Mouse (Mus musculus): Measurements from ENCODE around the gene Cd72.
"Not testable (repeated sequence)": the region's sequence is repeated elsewhere in the genome, so short reads cannot be mapped to it uniquely, and the experiment has no call there.

The Cd72 gene

DNA sequence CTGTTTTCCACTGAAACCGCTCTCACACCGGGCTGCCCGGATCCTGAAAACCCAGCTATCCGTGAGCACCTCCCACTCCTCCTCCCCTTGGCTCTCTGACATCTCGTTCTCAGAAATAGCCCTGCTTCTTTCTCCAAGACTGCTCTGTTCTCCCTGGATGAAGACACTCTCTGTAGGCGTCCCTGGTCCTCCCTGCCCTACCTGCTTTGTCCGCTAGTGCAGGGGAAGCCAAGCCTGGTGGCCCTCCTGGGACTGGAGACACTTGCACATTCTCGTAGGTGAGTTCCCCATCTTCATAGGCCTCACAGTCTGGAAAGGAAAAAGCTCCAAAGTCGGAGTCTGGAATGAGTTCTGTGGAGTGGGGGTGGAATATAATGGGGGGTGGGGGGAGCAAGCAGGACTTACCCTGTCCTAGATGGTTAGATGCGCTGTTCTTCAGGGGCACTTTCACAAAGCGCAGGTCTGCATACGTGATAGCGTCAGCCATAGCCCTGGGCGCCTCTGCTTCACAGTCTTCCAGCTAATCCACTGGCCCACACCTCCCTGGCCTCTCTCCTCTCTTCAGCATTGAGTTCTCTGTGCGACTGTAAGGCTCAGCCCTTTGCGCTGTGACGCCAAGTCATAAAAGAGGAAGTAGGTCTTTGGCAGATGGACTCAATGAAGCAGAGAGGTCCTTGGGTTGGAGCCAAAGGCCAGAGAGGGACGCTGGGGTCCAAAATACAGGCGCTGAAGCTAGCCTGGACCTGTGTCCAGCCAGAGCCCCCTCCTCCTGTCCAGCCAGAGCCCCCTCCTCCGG is at the start of gene Cd72:
TSS of gene Cd72 (minus strand) at position 588 of the 796 bp plus-strand sequence.
- peak; percentile 78 to 81 for DNase-seq (ENCODE audit: low spot score in 2 of 2)

DNA sequence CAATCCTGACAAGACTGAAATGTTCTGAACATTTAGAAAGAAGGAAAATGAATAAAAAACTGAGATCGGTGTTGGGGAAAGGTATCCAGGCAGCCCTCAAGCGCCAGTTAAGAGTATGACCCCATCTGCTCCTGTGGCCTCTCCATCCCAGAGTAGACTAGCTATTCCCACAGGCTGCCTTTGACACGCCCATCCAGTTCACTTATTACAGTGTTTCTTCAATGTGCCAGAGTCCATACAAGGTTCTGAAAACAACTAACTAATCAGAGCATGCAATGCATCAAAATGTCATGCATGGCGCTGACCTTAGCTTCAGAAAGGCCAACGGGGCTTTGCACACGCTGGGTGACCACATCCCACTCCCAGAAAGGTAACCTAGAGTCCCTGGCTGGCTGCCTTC is 49.1 kb upstream of the Cd72 start:
- no peak for DNase-seq (ENCODE audit: low spot score in 2 of 2)

DNA sequence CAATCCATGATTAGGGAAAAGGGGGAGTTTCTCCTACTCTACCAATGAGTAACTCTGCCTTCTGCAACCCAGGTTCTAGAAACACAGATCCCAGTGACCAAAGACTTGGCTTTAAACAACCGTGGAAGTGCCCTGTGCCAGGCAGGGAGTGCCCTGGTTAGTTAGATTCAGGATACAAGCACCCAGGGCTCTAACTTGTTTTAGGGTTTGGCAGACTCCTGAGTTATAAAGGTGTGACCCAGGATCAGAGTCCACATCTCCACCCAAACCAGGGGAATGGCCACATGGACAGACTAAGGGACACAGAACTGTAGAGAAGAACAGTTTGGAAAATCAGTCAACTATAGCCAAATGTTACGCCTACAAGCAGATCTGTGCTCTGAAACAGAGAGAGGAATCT is 48.6 kb upstream of the Cd72 start:
- DNase-seq (ENCODE audit: low spot score in 2 of 2): no peak

GRCm38 (mm10) chr4:43499407-43500333 is 45.2 kb upstream of the Cd72 start, which contains the start of gene Arhgef39:
Gene Arhgef39, minus strand, starts transcription at chr4:43499695.
- peak; percentile 72 to 78 for DNase-seq (ENCODE audit: low spot score in 2 of 2)

DNA sequence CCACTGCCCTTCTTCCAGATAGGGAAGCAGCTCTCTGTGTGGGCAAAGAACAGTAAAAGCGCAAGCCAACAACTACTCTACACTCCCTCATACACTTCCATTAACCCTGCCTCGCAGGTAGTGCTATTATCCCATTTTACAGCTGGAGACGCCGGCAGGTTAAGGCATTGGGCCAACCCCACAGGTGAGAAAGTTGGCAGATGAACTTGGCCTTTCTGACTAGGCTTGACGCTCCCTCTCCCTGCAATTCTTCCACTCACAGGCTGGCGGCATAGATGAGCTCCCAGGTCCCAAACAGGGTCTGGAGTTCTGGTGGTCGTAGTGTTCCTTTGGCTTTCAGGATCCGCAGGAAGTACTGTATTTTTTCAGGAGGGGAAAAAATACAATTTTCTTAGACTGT is 44.6 kb upstream of the Cd72 start:
- DNase-seq (ENCODE audit: low spot score in 2 of 2): no peak

DNA sequence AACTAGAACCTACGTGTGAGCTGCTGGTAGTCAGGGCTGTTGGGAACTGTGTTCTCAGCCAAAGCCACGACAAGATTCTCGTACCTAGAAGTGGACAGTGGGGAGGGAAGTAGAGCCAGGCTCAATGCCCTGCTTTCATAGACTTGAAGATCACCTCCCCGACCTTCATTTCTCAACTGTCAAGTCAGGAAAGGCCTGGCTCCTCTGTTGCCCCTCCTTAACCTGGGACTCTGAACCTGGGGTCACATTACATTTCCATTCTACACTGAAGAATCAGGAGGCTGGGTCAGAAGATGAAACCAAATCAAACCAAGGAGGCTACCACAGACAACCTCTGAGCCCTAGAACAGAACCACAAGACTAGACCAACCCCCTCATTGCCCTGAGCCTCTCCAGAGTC is 43.5 kb upstream of the Cd72 start:
- no peak for DNase-seq (ENCODE audit: low spot score in 2 of 2)

DNA sequence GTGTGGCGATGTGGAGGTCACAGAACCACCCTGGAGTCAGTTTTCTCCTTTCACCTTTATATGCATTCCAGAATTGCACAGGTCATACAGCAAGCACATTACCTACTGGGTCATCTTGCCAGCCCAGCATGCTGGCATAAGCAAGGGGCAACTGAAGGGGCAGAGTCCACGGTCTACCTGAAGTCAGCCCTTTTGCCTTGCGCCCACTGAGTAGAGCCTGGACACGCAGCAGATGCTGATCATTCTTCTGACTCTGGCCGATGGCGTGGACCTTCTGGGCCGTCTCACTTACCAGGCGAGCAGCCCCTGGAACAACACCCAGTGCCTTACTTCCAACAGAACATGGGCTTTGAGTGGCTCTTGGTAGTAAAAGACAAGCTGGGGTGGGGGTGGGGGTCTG is 43.0 kb upstream of the Cd72 start:
- no peak for DNase-seq (ENCODE audit: low spot score in 2 of 2)

DNA sequence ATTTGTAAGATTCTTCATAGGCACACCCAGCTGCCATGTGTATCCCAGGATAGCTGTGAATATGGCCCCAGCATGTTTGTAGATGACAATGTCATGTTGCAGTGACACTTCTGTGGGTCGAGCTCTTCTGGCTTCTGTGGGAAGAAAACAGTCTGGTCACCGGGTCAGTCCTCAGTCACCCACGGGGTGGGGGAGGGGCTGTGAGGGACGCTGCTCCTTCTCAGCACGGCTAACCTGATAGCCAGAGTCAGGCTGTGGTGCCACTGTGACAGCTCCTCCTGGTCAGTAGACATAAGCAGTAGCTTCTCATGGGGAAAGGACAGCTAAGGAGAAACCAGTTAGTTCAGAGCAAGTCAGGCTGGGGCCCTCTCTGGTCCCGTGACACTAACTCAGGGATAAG is 42.2 kb upstream of the Cd72 start:
- DNase-seq (ENCODE audit: low spot score in 2 of 2): no peak

DNA sequence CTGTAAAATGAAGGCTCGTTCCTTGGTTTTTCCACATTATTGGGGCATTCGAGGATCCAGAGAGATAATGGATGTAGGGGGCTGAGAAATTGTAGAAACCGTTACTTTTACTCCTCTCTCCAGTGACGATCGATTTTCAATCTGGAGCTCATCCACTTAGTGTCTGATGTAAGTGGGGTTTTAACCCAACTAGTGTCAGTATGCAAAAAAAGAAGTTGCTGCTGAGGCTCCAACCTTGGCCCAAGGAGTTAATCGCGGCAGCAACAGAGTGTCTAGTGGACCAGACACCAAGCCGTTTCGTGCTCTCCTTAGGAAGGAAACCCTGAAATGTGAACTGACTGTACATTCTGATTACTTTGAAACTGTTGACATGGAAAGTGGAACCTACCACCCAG is 39.4 kb upstream of the Cd72 start:
- DNase-seq (ENCODE audit: low spot score in 2 of 2): no peak

- peak; percentile 94 to 96 for DNase-seq (ENCODE audit: low spot score in 2 of 2)
Observed at GRCm38 (mm10) chr4:43493186-43493845, 38.9 kb upstream of the Cd72 start.

- peak; percentile 95 to 96 for DNase-seq (ENCODE audit: low spot score in 2 of 2)
Observed at GRCm38 (mm10) chr4:43492821-43493185, 38.4 kb upstream of the Cd72 start, which contains the start of gene Ccdc107. Gene Ccdc107, plus strand, starts transcription at chr4:43492900.

DNA sequence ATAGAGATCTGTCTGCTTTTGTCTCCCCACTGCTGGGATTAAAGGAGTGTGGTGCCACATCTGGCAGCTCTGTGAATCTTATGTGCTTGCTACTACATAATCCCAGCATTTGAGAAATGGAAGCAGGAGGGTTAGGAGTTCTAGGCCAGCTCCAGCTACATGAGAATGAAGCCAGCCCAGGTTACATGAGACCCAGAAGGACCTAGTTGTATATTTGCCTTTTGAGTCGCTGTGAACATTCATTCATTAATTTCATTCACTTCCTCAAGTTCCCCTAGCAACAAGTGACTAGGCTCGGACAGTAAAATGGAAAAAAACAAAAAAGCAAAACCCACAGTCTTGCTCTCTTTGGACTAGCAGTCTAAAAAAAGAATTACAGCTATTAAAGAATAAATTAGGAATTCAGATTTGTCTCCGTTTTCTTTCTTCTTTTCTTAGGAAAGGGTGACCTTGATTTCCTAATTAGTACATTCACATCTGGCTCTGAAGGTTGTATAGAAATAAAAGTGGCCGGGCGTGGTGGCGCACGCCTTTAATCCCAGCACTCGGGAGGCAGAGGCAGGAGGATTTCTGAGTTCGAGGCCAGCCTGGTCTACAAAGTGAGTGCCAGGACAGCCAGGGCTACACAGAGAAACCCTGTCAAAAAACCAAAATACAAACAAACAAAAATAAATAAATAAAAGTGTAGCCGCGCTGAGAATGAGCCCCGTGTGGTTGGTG is 37.8 kb upstream of the Cd72 start:
- DNase-seq (ENCODE audit: low spot score in 2 of 2): no peak

DNA sequence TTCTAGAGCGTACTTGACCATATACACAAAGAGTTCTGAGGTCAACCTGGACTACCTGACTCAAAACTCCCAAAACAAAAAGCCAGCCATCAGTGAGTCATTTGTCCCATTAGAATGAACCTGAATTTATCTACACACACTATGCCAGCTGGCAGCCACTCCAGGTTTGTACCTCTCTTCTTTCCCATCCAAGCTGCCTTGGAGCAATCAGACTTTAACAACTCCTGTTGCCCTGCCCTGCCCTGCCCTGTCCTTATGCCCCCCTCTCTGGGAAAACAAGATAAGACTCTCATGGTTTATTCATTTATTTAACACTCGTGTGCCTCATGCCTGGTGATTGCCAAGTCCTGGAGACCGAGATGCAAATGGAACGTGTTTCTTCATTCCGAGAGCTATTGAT is 36.4 kb upstream of the Cd72 start:
- DNase-seq (ENCODE audit: low spot score in 2 of 2): no peak

DNA sequence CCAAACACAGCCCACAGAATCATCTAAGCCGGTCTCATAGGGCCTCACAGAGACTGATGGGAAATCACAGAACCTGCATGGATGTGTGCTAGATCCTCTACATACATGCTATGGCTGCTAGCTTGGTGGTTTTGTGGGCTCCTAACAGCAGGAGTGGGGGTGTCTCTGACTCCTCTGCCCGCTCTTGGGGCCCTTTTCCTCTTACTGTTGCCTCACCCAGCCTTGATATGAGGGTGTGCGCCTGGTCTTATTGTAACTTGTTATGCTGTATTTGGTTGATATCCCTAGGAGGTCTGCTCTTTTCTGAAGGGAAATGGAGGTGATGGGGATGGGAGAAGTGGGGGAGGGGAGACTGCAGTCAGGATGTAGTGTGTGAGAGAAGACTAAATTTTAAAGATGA is 35.2 kb upstream of the Cd72 start:
- DNase-seq (ENCODE audit: low spot score in 2 of 2): no peak

- DNase-seq (ENCODE audit: low spot score in 2 of 2): not testable (repeated sequence)
Observed at GRCm38 (mm10) chr4:43485666-43486065, 31.2 kb upstream of the Cd72 start.

DNA sequence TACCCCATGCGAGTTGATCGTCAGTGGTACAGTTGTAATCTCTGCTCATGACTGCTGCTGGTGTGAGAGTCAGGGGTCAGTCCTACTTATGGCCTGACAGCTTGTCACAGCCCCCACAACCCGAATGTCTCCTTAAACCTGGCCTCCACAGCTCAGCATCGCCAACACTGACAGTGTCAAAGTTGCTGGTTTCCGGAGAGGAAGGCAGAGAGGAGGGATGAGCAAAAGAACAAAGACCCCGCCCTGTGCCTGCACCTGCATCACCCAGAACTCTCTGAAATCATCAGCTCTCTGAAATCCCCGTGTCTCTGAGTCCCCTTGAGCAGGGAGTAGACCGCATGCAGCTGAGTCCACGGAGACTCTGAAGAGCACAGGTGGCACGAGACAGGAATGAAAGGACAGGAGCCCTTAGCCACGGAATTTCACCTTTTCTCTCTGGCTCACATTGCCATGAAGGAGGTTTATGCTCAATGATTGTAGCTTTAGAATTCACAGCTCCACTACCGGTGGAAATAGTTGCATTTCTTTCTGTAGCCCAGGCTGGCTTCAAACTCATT is 29.2 kb upstream of the Cd72 start, which contains the start of gene Sit1:
TSS of gene Sit1 (minus strand) at position 200 of the 557 bp plus-strand sequence.
- DNase-seq (ENCODE audit: low spot score in 2 of 2): peak; percentile 60 to 66

DNA sequence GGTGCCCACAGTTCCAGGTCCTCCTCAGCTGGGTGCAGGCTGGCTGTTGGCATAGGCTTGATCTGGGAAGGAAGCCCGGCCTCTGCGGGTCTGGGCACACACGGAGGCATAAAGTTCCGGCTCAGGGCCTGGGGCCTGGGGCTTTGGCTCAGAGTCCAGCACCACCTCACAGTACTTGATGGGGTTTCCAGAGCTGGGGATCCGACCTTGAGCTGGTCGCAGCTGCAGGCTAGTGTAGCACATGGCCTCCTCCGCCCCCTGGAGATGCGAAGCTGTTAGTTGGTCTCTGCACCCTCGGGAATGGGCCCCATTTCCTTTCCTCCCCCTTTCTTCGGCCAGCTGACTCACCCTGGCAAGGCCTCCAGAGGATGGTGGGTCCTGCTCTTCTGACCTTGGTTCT is 28.2 kb upstream of the Cd72 start:
- no peak for DNase-seq (ENCODE audit: low spot score in 2 of 2)

- peak; percentile 46 to 58 for DNase-seq (ENCODE audit: low spot score in 2 of 2)
Observed at GRCm38 (mm10) chr4:43481894-43482456, 27.5 kb upstream of the Cd72 start.

- DNase-seq (ENCODE audit: low spot score in 2 of 2): no peak
Observed at GRCm38 (mm10) chr4:43480985-43481384, 26.6 kb upstream of the Cd72 start.
